Mouse (Mus musculus): Measurements from ENCODE around the gene Cul7.

DNA sequence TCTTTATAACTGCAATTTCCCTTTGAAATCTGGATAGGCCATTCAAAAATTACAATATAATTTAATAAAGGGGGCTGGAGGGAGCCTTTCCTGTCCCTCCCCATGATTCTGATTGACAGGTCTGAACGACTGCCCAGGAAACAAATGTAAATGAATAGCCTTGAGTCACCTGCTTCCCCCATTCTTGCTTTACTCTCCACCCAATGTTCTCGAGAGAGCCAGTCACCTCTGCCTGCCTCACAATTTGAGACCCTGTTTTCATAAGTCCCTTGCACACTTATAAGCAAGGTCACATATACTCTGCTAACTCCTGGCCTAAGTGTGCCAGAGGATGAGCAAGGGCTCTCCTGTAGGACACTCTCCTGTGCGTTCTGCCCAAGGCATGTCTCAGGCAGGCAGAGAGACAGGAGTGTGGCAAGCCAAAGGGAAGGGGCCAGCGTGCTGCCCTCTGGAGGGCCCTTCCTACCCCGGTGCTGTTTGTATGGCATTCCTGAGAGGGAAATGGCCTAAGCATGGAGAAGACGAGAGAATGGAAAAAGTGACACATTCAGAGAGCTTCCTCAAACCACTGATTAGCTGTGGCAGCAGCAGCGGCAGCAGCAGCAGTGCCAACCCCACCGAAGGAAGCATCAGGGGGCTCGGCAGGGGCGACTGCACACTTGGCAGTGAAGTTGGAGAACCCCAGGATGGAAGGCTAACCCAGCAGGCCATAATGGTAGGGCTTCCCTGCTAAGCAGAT, 26.1 kb upstream of the Cul7 start:
- TF ChIP-seq CTCF (IDR thresholded peaks at IDR 0.05; ENCODE audit: low read depth) (peak; percentile 50), EP300 (IDR thresholded peaks at IDR 0.05; ENCODE audit: low read depth) (no peak)

All from heart, postnatal 0 days (tissue).